Mouse (Mus musculus): Measurements from ENCODE around the gene Rgs9bp. TPM values are rescaled to one million over a fixed set of nuclear protein-coding genes. Genes with fewer than 3 reads are reported as not detected.
"Not testable (repeated sequence)": the region's sequence is repeated elsewhere in the genome, so short reads cannot be mapped to it uniquely, and the experiment has no call there.

The Rgs9bp gene
- total RNA-seq, 2 experiments from 2014 or later = 0.48 TPM

- DNase-seq (ENCODE audit: low spot score in 2 of 2) = no peak
- intact Hi-C loops (cut with DNase I) = loop anchor here (2.0 kb wide), 1 partner anchor 30 kb away; no protein-coding TSS in a partner anchor
These were observed 594 bp downstream of the Rgs9bp start for GRCm38 (mm10) chr7:35584786-35585190.

DNA sequence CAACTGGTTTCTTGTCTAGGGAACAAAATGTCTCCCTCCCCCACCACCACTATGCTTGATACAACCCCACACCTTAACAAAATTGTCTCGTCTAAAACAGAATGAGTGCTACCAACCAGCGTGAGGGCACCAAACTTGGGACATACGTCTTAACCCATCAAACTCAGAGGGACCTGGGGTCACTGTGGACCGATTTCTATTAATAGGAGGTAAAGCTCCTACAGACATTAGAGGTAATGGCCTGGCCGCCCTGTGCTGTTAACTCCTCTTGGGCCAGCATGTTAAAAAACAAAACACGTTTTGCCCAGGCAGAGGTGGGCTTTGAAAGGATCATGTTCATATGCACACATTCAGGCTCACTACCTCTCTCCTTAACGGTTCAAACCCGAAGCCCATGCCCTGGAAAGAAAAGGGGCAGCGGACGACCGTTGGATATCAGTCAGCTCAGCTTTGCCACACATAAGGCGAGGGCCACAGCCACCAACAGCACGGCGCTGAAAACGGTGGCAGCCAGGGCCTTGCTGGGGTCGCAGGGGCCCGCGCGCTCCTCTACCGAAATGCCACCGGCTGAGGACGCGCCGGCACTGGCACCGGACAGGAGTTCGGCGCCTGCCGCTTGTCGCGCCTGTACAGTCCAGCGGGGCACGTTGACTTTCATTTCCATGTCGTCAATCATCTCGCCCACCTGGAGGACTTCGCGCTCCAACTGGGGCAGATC is 1.2 kb downstream of the Rgs9bp start:
- DNase-seq (ENCODE audit: low spot score in 2 of 2) = no peak
- intact Hi-C loops (cut with DNase I) = loop anchor here (2.0 kb wide), 1 partner anchor 29 kb away; no protein-coding TSS in a partner anchor

DNA sequence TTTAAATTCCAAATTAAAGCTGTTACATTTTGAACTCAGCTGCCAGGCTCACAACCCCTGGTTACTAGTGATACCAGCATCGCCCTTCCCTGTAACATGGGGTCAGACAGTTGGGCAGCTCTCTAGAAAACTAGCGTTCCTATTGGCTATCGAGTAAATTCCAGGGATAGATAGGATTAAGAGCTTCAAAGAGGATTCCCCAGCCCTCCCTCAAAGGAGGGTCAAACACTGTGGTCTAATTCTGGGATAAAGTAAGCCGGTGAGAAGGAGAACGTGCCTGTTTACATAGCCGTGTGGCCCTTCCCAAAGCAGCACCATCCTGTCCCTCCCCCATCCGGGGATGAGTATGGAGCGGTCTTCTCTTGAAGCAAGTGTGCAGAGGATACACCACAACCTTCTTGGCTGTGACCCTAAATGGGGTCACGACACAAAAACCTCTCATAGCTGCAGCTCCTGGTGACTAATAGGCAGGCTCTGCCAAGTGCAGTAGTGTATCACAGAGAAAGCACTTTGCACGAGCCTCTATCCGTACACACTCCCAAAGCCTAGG is 1.8 kb downstream of the Rgs9bp start:
- no peak for DNase-seq (ENCODE audit: low spot score in 2 of 2)
- intact Hi-C loops (cut with DNase I) = loop anchor here (2.0 kb wide), 1 partner anchor 29 kb away; no protein-coding TSS in a partner anchor

DNA sequence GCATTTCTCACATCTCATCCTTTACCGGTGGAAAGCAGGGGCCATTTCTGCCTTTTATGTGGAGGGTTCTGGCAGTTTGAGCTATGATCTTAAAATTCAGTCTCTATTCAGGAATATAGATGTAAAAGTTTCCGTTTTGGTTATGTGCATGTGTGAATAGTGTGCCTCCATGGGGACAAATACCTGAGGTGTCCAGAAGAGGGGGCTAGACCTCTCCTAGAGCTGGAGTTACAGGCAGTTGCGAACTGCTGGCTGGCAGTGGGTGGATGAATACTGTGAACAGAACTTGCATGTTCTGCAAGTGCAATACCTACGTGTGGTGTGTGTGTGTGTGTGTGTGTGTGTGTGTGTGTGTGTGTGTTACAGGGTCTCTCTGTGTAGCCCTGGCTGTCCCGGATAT is 2.7 kb downstream of the Rgs9bp start:
- intact Hi-C loops (cut with DNase I) = no loop called here
- DNase-seq (ENCODE audit: low spot score in 2 of 2) = no peak

- intact Hi-C loops (cut with DNase I) = no loop called here
- DNase-seq (ENCODE audit: low spot score in 2 of 2) = no peak
These were observed 5.5 kb downstream of the Rgs9bp start for GRCm38 (mm10) chr7:35579849-35580248.

GRCm38 (mm10) chr7:35570883-35571282 is 14.5 kb downstream of the Rgs9bp start:
- intact Hi-C loops (cut with DNase I); DNase-seq (ENCODE audit: low spot score in 2 of 2): not testable (repeated sequence)

GRCm38 (mm10) chr7:35569724-35570123 is 15.7 kb downstream of the Rgs9bp start:
- intact Hi-C loops (cut with DNase I); DNase-seq (ENCODE audit: low spot score in 2 of 2): not testable (repeated sequence)

GRCm38 (mm10) chr7:35565965-35566364 is 19.4 kb downstream of the Rgs9bp start:
- intact Hi-C loops (cut with DNase I); DNase-seq (ENCODE audit: low spot score in 2 of 2): not testable (repeated sequence)

DNA sequence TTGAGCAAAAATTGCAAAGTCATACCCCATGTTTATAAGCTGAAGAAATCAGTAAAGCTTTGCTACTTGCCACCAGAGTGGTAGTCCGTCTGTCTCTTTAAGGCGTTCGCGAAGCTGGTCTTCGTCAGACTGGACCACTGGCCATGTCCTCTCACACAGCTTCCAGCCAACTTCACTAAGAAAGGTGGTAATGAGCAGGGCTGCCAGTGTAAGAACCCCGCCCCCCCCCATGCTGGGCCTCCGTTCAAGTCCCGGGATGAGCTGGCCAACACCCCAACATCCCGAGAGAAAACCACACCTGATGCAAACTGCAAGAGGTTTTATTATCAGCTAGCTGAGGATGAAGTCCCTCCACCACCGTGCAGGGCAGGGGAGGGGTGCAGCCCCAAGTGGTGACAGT is 20.5 kb downstream of the Rgs9bp start:
- DNase-seq (ENCODE audit: low spot score in 2 of 2); intact Hi-C loops (cut with DNase I): not testable (repeated sequence)

DNA sequence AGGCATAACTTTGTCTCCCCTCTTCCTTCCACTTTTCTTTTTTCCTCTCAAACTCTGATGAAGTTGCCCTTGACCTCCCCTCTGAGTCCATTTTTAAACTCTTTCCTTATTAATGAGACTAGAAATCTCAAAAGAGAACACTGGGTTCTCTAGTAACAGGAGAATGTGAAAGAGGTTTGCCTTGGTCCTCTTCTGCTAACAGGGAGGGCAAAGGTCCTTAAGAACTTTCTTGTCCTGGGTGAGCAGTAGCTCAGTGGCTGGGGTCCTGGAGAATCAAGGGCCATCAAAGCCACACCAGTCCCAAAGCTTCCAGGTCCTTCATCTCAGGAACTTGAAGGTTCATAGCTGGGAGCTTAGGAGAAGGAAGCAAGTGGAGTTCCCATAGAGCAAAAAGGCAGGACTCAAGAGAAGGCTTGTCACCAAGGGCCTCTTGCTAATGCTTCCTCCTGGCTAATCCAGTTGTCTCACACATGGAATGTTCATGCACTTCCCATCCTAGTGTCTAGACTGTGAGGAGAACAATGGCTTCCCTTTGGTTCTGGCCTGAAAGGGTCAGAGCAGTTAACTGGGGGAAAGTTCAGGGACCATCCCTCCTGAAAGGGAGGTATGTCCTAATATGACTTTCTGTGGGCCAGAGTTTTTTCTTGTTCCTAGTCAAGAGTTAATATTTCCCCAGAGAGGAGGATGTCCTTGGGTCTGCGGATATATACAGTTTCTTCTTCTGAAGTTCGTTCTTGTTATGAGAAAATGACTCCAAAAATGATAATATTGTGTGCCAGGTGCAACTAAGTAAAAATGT is 21.1 kb downstream of the Rgs9bp start:
- intact Hi-C loops (cut with DNase I) = no loop called here
- DNase-seq (ENCODE audit: low spot score in 2 of 2) = no peak

DNA sequence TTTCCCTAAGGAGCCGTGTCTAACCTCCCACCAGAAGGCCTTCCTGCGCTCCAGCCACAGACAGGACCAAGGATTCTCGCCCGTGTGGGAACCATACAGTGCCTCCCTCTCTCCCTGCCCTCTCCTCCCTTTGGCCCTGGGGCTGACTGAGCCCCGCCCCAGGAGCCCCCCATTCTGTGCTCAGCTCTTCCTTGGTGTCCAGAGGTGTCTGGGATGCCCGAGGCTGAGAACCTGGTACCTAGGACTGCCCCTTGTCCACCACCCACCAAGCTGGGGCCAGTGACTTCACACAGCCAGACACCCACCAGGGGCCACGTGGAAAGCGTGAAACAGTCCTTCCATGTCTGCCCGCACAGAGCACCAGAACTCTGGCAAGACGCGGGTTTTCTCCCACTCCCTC is 22.3 kb downstream of the Rgs9bp start:
- intact Hi-C loops (cut with DNase I) = no loop called here

GRCm38 (mm10) chr7:35559838-35560237 is 25.5 kb downstream of the Rgs9bp start:
- intact Hi-C loops (cut with DNase I) = loop anchor here (10.0 kb wide), 1 partner anchor 1135 kb away; the partner anchor contains the start of gene Tshz3
- no peak for DNase-seq (ENCODE audit: low spot score in 2 of 2)

More for the DNA sequence above, 22.3 kb downstream of the Rgs9bp start:
- DNase-seq (ENCODE audit: low spot score in 2 of 2) = no peak

DNA sequence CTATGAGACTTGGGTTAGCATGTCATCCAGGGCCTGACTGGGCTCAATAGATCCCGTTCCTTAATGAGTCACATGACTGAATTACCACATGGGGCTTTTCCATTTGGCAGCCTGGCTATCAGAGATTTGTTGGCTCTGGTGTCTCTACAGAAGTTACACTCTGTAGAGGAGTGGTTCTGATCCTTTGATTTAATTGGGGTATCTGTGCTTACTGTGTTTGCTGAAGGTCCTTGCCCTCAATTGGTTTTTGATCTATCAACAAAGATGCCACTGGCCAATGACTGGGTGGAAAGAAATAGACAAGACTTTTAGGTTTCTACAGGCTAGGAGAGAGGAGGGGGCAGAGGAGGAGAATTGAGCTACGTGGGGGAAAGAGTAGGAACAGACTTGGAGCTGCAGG is 26.7 kb downstream of the Rgs9bp start:
- no peak for DNase-seq (ENCODE audit: low spot score in 2 of 2)
- intact Hi-C loops (cut with DNase I) = loop anchor here (10.0 kb wide), 1 partner anchor 1136 kb away; the partner anchor contains the start of gene Tshz3

- intact Hi-C loops (cut with DNase I) = loop anchor here (10.0 kb wide), 1 partner anchor 1137 kb away; the partner anchor contains the start of gene Tshz3
- no peak for DNase-seq (ENCODE audit: low spot score in 2 of 2)
These were observed 27.8 kb downstream of the Rgs9bp start for GRCm38 (mm10) chr7:35557577-35557976.

- intact Hi-C loops (cut with DNase I) = loop anchor here (10.0 kb wide), 1 partner anchor 1138 kb away; the partner anchor contains the start of gene Tshz3
- DNase-seq (ENCODE audit: low spot score in 2 of 2) = no peak
These were observed 28.5 kb downstream of the Rgs9bp start for GRCm38 (mm10) chr7:35556905-35557304.

DNA sequence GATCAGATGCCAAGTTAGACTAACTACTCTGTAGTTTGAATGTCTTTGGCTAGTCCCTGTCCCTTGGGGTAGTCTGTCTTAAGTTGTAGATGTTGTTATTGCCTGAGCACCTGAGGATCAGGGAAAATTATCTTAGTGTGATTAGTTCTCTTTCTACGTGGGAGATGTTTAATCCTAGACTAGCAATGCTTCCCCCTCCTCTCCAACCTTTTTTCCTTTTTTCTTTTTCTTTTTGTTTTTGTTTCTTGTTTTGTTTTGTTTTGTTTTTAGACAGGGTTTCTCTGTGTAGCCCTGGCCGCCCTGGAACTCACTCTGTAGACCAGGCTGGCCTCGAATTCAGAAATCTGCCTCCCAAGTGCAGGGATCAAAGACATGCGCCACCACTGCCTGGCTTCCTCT is 29.2 kb downstream of the Rgs9bp start, which contains the start of gene Nudt19:
Gene Nudt19 (minus strand): TSS at position 100 of the 399 bp plus-strand sequence.
- DNase-seq (ENCODE audit: low spot score in 2 of 2) = no peak
- intact Hi-C loops (cut with DNase I) = loop anchor here (10.0 kb wide), 1 partner anchor 1139 kb away; the partner anchor contains the start of gene Tshz3

DNA sequence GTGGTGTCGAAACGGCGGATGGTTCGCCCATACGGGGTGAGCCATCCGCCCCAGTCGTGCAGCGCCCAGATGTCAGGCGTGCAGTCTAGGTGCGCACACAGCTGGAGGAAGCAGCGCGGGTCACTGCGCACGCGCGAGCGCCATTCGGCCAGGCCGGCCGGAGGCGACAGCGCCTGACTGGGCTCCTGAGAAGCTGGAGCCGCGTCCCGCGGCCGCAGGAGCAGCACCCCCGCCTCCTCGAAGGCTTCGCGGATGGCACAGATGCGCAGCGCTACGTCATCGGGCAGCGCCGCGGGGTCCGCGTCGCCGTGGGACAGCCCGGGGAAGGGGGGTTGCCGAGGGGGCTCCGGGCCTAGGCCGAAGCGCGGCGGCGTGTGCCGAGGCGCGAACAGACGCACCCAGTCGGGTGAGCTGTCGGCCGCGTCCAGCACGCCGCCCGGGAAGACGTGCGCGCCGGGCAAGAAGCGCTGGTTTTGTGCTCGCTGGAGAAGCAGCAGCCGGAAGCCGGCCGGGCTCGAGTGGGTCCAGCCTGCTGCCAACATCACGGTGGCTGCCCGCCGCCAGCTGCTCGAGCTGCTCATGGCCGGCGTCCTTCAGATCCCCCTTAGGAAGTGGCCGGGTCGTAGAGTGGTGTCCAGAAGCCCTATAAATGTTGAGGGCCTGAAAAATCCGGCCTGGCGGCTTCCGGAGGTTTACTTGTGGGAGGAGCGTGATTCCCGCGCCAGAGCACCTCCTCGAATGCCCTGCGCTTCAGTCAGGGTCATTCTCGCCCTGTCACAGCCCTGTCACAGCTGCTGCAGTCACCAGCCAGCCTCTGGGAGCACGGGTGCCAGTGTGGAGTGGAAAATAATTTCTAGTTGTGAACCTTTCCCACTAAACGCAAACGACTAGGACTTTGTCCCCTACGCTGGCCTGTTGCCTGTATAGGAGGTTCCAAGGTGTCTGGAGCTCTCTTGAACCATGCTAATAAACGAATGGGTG is 29.9 kb downstream of the Rgs9bp start:
- intact Hi-C loops (cut with DNase I) = loop anchor here (2.0 to 10.0 kb wide), 3 partner anchors 29 to 1139 kb away; partner anchors contain the start of genes Rgs9bp and Tshz3
- peak; percentile 90 to 92 for DNase-seq (ENCODE audit: low spot score in 2 of 2)

DNA sequence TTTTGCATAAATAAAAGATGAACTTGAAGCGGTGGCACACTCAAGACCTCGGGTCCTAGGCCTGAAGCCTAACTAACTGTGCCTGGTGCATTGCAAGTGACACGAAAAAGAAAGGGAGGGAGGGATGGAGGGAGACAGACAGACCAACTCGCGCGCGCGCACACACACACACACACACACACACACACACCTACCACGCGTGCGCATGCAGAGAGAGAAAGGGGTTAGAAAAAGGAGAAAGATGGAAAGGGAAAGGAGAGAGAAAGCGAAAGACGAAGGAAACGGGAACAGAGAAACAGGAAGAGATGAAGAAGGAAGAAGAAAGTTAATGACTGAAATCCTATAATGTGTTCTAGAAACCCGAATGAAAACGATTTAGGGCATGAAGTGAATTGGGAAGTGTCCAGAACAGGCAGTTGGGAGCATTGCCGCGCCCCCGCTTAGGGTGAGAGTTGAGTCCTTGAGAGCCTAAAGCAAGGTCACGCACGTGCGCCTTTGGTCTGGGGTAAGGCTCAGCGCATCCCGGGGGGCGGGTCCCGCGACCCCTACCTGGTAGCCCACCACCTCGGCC is 30.7 kb downstream of the Rgs9bp start:
- intact Hi-C loops (cut with DNase I) = loop anchor here (2.0 to 10.0 kb wide), 3 partner anchors 30 to 1140 kb away; partner anchors contain the start of genes Rgs9bp and Tshz3
- DNase-seq (ENCODE audit: low spot score in 2 of 2) = peak; percentile 47 to 56

All from left cerebral cortex, postnatal 25 days (tissue).